Mouse (Mus musculus): ENCODE measurements around the gene Scamp2. TPM values are rescaled to one million over a fixed set of nuclear protein-coding genes. Genes with fewer than 3 reads are reported as not detected.

Gene Scamp2
- polyA plus RNA-seq, 1 experiment from 2014 or later = 53.7 TPM

GRCm38 (mm10) chr9:57618854-57619253 lies 58.1 kb downstream of the Scamp2 start:
- H3K27me3 ChIP-seq = no peaks in the 10 kb centered on the region

GRCm38 (mm10) chr9:57620674-57621073 lies 59.9 kb downstream of the Scamp2 start, which contains the start of gene Lman1l:
Gene Lman1l (minus strand): TSS chr9:57620774.
- Histone ChIP-seq H3K4me3 (no peak within 1 kb of the TSS), H3K4me2 (no peak within 1 kb of the TSS), H3K9me3 (no peaks in the 10 kb centered on the region), H3K36me3 (peaks cover 21% of the 10 kb centered on the region), H3K4me1 (replicated peaks) (no peaks in the 10 kb centered on the region), H3K27ac (replicated peaks) (no peak within 1 kb of the TSS), H3K9ac (no peak within 1 kb of the TSS), H3K27me3 (no peaks in the 10 kb centered on the region)
- ATAC-seq (ENCODE audit: low read depth) = no peak
- 91% methylated on average over 5 of the region's 5 CpGs for WGBS

More at GRCm38 (mm10) chr9:57618854-57619253, 58.1 kb downstream of the Scamp2 start:
- 78% methylated on average over 8 of the region's 8 CpGs for WGBS
- Histone ChIP-seq H3K9ac (no peak overlapping the region), H3K27ac (replicated peaks) (no peak overlapping the region), H3K4me1 (replicated peaks) (no peaks in the 10 kb centered on the region), H3K9me3 (no peaks in the 10 kb centered on the region), H3K4me3 (no peak overlapping the region), H3K4me2 (no peak overlapping the region), H3K36me3 (0 out of 2 replicates have a peak, but pooled peaks cover 3% of the 10 kb centered on the region)
- ATAC-seq (ENCODE audit: low read depth) = no peak

GRCm38 (mm10) chr9:57624295-57624694 lies 63.6 kb downstream of the Scamp2 start:
- H3K9me3 ChIP-seq = no peaks in the 10 kb centered on the region
- no peak for ATAC-seq (ENCODE audit: low read depth)

DNA sequence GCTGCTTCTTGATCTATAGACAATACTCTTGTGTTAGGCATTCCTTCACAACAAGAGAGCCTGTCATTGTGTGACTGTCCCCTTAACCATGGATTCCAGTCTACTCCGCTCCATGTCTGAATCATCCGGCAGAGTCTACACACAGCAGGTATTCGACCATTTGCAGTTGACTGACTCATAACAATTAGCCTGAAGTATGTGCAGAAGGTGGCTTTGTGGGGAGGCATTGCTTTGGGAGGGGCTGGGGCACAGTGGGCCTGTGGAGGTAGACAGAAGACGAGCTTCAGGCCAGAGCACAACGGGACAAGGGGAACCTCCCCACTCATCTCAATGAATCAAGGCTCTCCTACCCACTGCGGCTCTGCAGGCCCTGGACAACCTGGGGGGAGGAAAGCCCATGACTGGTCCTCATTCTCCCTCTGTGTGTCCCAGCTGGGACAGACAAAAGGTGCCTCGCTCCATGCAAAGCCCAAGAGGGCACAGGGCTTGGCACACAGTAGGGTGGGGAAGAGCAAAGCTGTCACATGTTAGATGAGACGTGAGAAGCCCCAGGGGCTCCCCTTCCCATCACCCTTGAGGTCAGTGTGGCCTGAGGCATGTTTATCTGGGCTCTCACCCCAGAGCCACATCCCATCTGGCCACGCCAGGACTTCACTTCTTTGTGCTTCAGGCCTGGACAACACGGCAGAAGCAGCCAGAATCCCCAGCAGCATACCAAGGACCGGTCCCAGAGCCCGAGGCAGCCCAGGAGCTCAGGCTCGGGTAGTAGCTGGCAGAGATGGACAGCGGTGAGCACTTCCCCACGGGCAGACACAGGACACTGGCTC lies 65.1 kb downstream of the Scamp2 start:
- Histone ChIP-seq H3K9ac (no peak overlapping the region), H3K4me3 (no peak overlapping the region), H3K9me3 (no peaks in the 10 kb centered on the region), H3K27me3 (no peaks in the 10 kb centered on the region), H3K36me3 (peaks cover 73% of the 10 kb centered on the region), H3K4me1 (replicated peaks) (no peaks in the 10 kb centered on the region), H3K27ac (replicated peaks) (no peak overlapping the region), H3K4me2 (no peak overlapping the region)
- ATAC-seq (ENCODE audit: low read depth) = no peak
- 76% methylated on average over 15 of the region's 15 CpGs for whole genome bisulfite sequencing

More at GRCm38 (mm10) chr9:57624295-57624694, 63.6 kb downstream of the Scamp2 start:
- no peak overlapping the region for H3K27ac ChIP-seq (replicated peaks)
- no peaks in the 10 kb centered on the region for H3K4me1 ChIP-seq (replicated peaks)
- no peak overlapping the region for H3K4me3 ChIP-seq
- H3K4me2 ChIP-seq = no peak overlapping the region
- H3K36me3 ChIP-seq = peaks cover 57% of the 10 kb centered on the region
- WGBS = 89% methylated on average over 7 of the region's 7 CpGs
- no peaks in the 10 kb centered on the region for H3K27me3 ChIP-seq
- H3K9ac ChIP-seq = no peak overlapping the region

GRCm38 (mm10) chr9:57627191-57627590 lies 66.4 kb downstream of the Scamp2 start:
- H3K27me3 ChIP-seq = no peaks in the 10 kb centered on the region
- WGBS = 91% methylated on average over 17 of the region's 17 CpGs
- no peak overlapping the region for H3K9ac ChIP-seq
- peaks cover 85% of the 10 kb centered on the region for H3K36me3 ChIP-seq
- H3K9me3 ChIP-seq = no peaks in the 10 kb centered on the region
- ATAC-seq (ENCODE audit: low read depth) = no peak
- H3K27ac ChIP-seq (replicated peaks) = no peak overlapping the region
- H3K4me1 ChIP-seq (replicated peaks) = no peaks in the 10 kb centered on the region
- no peak overlapping the region for H3K4me2 ChIP-seq
- H3K4me3 ChIP-seq = no peak overlapping the region

DNA sequence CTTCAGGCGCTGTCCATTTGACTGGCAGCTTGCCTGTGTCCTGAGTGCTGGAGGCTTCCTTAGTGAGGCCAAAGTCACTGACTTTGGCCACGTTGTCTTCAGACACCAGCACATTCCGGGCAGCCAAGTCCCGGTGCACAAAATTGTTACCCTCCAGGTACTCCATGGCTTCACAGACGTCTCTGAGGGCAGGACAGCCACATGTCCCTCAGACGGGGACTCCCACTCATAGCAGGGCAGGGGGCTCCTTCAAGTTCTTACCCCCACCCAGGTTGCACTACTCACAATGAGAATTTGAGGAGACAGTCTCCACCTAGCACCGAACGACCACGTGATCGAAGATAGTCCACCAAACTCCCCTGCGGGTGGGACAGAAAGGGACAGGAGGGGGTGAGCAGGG lies 67.1 kb downstream of the Scamp2 start:
- Histone ChIP-seq H3K4me3 (no peak overlapping the region), H3K4me2 (no peak overlapping the region), H3K36me3 (peaks cover 87% of the 10 kb centered on the region), H3K27me3 (no peaks in the 10 kb centered on the region), H3K4me1 (replicated peaks) (no peaks in the 10 kb centered on the region), H3K27ac (replicated peaks) (no peak overlapping the region), H3K9ac (no peak overlapping the region), H3K9me3 (no peaks in the 10 kb centered on the region)
- 93% methylated on average over 11 of the region's 11 CpGs for WGBS
- no peak for ATAC-seq (ENCODE audit: low read depth)

- peaks cover 4% of the 10 kb centered on the region; the same call in 1 of the 2 replicates for H3K4me1 ChIP-seq (replicated peaks)
- ATAC-seq (ENCODE audit: low read depth) = no peak
- 93% methylated on average over 12 of the region's 12 CpGs for WGBS
- H3K27me3 ChIP-seq = no peaks in the 10 kb centered on the region
- no peak overlapping the region for H3K9ac ChIP-seq
- H3K9me3 ChIP-seq = no peaks in the 10 kb centered on the region
- H3K27ac ChIP-seq (replicated peaks) = no peak overlapping the region
- no peak overlapping the region for H3K4me2 ChIP-seq
- peaks cover 85% of the 10 kb centered on the region for H3K36me3 ChIP-seq
- H3K4me3 ChIP-seq = no peak overlapping the region
Observed at GRCm38 (mm10) chr9:57628717-57629116, 68.0 kb downstream of the Scamp2 start.

DNA sequence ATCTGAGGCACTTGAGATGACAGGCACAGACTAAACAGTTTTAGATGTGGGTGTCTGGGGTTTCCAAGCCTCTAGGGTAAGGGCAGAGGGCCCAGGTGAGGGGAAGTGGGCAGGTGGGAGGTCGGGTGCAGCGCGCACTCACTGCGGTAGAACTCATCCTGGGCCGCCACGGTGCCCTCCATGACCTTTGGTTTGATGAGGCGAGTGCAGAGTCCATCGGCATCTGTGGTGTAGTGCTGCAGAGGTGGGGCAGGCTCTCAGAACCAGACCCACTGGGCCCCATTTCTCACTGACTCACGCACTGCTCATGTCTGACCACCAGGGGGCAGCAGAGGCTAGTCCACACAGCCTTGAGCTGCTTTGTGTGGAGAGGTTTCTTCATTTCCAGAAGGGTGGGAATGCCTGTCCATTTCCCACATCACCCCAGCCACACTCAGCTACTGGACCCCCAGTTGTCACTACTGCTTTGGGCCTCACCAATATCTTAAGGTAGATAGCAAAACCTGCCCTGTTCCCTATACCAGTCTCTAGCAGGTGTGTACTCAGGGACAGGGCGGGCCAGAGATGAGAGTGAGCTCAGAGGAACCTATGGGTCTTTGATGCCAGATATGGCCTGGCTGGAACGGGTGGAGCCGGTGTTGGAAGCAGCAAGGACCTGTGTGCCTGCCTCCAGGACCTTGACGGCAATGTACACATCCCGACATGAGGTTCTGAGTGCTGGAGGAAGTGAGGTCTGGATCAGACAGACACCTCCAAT lies 68.6 kb downstream of the Scamp2 start:
- H3K27me3 ChIP-seq = no peaks in the 10 kb centered on the region
- no peaks in the 10 kb centered on the region for H3K9me3 ChIP-seq
- peak; percentile 48 for ATAC-seq (ENCODE audit: low read depth)
- WGBS = 72% methylated on average over 14 of the region's 14 CpGs
- peaks cover 10% of the 10 kb centered on the region for H3K4me1 ChIP-seq (replicated peaks)
- peak overlapping the region; percentile 35; the same call in 1 of the 2 replicates for H3K27ac ChIP-seq (replicated peaks)
- no peak overlapping the region for H3K4me2 ChIP-seq
- H3K36me3 ChIP-seq = peaks cover 80% of the 10 kb centered on the region
- H3K9ac ChIP-seq = no peak overlapping the region
- no peak overlapping the region for H3K4me3 ChIP-seq

DNA sequence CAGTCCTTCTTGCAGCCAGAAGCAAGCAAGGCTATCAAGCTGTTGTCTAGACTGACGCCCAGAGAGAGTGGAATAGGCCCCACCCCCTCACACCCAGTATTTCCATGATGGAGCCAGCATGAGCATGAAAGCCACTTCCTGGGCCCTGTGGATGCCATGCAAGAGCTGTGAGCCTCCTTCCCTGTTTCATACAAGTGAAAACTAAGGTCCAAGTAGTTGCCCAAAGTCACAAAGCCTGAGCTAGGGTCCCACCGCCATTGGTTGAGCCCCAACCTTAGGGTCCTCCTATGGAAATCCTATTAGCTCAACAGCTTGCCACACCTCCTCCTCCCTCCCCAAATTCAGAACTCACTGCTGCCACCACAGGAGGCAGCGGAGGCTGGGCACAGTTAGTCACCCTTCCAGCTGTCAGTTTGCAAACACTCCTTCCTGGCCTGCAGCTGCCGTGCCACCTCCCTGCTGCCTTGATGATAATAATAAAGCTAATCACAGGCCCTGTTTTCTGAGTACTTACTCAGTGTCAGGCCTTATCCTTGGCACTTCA lies 72.8 kb downstream of the Scamp2 start:
- ATAC-seq (ENCODE audit: low read depth) = no peak
- Histone ChIP-seq H3K9ac (no peak overlapping the region), H3K27me3 (no peaks in the 10 kb centered on the region), H3K36me3 (peaks cover 38% of the 10 kb centered on the region), H3K27ac (replicated peaks) (no peak overlapping the region), H3K4me2 (no peak overlapping the region), H3K4me3 (no peak overlapping the region), H3K4me1 (replicated peaks) (peaks cover 31% of the 10 kb centered on the region), H3K9me3 (no peaks in the 10 kb centered on the region)
- 52% methylated on average over 4 of the region's 4 CpGs for WGBS

- Histone ChIP-seq H3K4me1 (replicated peaks) (peaks cover 68% of the 10 kb centered on the region), H3K9me3 (no peaks in the 10 kb centered on the region), H3K4me2 (peak overlapping the region; percentile 42; the same call in 1 of the 2 replicates), H3K27me3 (no peaks in the 10 kb centered on the region), H3K4me3 (no peak overlapping the region), H3K36me3 (peaks cover 12% of the 10 kb centered on the region), H3K27ac (replicated peaks) (peak overlapping the region; percentile 30), H3K9ac (0 out of 2 replicates have a peak overlapping the region, but pooled peaks have one; percentile 62)
- WGBS = 61% methylated on average over 3 of the region's 3 CpGs
- no peak for ATAC-seq (ENCODE audit: low read depth)
Observed at GRCm38 (mm10) chr9:57637272-57637671, 76.5 kb downstream of the Scamp2 start.

GRCm38 (mm10) chr9:57637741-57638322 lies 77.1 kb downstream of the Scamp2 start:
- H3K27me3 ChIP-seq = no peaks in the 10 kb centered on the region
- H3K4me3 ChIP-seq = no peak overlapping the region
- ATAC-seq (ENCODE audit: low read depth) = 0 out of 2 replicates have a peak, but pooled peaks have one; percentile 33
- H3K9ac ChIP-seq = peak overlapping the region; percentile 62
- H3K4me2 ChIP-seq = peak overlapping the region; percentile 42
- peak overlapping the region; percentile 30 for H3K27ac ChIP-seq (replicated peaks)
- H3K9me3 ChIP-seq = no peaks in the 10 kb centered on the region
- H3K4me1 ChIP-seq (replicated peaks) = peaks cover 73% of the 10 kb centered on the region
- H3K36me3 ChIP-seq = peaks cover 10% of the 10 kb centered on the region
- WGBS = 59% methylated on average over 6 of the region's 6 CpGs
